Mouse (Mus musculus): Measurements from ENCODE around the gene Ppme1.

DNA sequence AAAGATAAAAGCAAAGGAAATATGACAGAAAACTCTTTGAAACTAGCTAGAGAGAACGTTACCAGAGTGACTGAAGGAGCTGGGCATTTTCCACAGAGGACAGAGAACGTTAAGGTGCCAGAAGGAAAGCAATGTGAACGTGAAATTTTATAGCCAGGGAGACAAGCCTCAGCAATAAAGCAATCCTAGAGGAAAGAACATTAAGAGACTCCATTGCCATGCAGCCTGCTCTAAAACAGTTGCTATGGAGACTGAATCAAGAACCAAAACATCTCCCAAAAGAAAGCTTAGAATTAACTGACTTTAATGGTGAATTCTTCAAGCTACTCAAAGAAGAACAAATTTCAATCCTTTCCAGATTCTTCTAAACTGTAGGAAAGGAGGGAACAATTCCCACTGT, 88.8 kb downstream of the Ppme1 start:
- TF ChIP-seq CTCF (conservative IDR thresholded peaks at IDR 0.05; ENCODE audit: low read length) = no peak
- no peak for TF ChIP-seq POU5F1 (IDR thresholded peaks at IDR 0.05; ENCODE audit: borderline replicate concordance, low read length)
